13 mouse cellular contexts compared by ENCODE assay signal in genomic region chr16:26314815-26315214, GRCm38 (mm10). TPM values are rescaled to one million over a fixed set of nuclear protein-coding genes. Genes with fewer than 3 reads are reported as not detected.
DNase-seq lines count a peak whose midpoint lies in the region; ATAC-seq lines count a peak whose summit lies in the region.
"Had no signal": no experiment of that assay in that cellular context is flagged by ENCODE, and none has a peak within 500 bp of the region (broad histone marks: within the 10 kb centered on the region; RNA-seq: fewer than 3 reads in every experiment).

No protein-coding gene starts in this region.

- H3K4me1 ChIP-seq in neural tube, embryonic 11.5 days (ENCODE audit: control insufficient read depth, insufficient read depth, low read length): no peaks in the 10 kb centered on the region
- H3K4me1 ChIP-seq in neural tube, embryonic 15.5 days: no peaks in the 10 kb centered on the region
- H3K4me1 ChIP-seq: intestine, embryonic 15.5 days had no signal

- H3K36me3 ChIP-seq in neural tube, embryonic 11.5 days (ENCODE audit: control insufficient read depth, insufficient read depth, low read length): no peaks in the 10 kb centered on the region
- H3K36me3 ChIP-seq in neural tube, embryonic 15.5 days: no peaks in the 10 kb centered on the region
- H3K36me3 ChIP-seq: intestine, embryonic 15.5 days had no signal

- H3K9me3 ChIP-seq in neural tube, embryonic 11.5 days (ENCODE audit: control insufficient read depth, low read length): no peaks in the 10 kb centered on the region
- no peaks in the 10 kb centered on the region for H3K9me3 ChIP-seq in neural tube, embryonic 15.5 days (replicated peaks)
- H3K9me3 ChIP-seq: intestine, embryonic 15.5 days had no signal

- no peaks in the 10 kb centered on the region for H3K27me3 ChIP-seq in neural tube, embryonic 11.5 days (ENCODE audit: control insufficient read depth, insufficient read depth, low read length)
- H3K27me3 ChIP-seq in neural tube, embryonic 15.5 days (replicated peaks): no peaks in the 10 kb centered on the region
- H3K27me3 ChIP-seq: intestine, embryonic 15.5 days had no signal

- H3K27ac ChIP-seq in neural tube, embryonic 11.5 days (ENCODE audit: low read depth, low read length): no peak overlapping the region
- H3K27ac ChIP-seq in neural tube, embryonic 15.5 days (replicated peaks): no peak overlapping the region
- H3K27ac ChIP-seq: intestine, embryonic 15.5 days had no signal

- DNase-seq in frontal cortex, postnatal 25 days (ENCODE audit: low spot score in 2 of 2): no peak
- peak; percentile 19 for DNase-seq in neural tube, embryonic 11.5 days (ENCODE audit: low spot score)
- DNase-seq in left cerebral cortex, adult 8-10 months (ENCODE audit: low spot score in 2 of 2): peak; percentile 3 to 12
- no peak for DNase-seq in thymus, adult 18-20 months
- no peak for DNase-seq in kidney, adult 9 months
- DNase-seq: cerebellum, adult 9-10 months; retina, postnatal 1 day had no signal

- no peak overlapping the region for H3K4me3 ChIP-seq in neural tube, embryonic 11.5 days (ENCODE audit: low read depth, low read length)
- no peak overlapping the region for H3K4me3 ChIP-seq in neural tube, embryonic 15.5 days (replicated peaks)
- H3K4me3 ChIP-seq: intestine, embryonic 15.5 days had no signal

- ATAC-seq in frontal cortex, adult (ENCODE audit: low TSS enrichment): peak; percentile 38; the same call in 1 of the 2 replicates
- ATAC-seq in neural tube, embryonic 11.5 days (ENCODE audit: insufficient read depth, low FRiP score, low TSS enrichment): no peak
- ATAC-seq in neural tube, embryonic 15.5 days (ENCODE audit: low FRiP score): no peak
- no peak for ATAC-seq in granulocyte monocyte progenitor cell, adult 5-6 weeks (replicated peaks; ENCODE audit: poor library complexity, severe bottlenecking)
- ATAC-seq: activated CD4-positive, CD25-positive, alpha-beta regulatory T cell, adult 4 months; intestine, embryonic 15.5 days; lung, postnatal 0 days had no signal

- 83% methylated on average over 13 of the region's 13 CpGs for WGBS in neural tube, embryonic 11.5 days
- WGBS in neural tube, embryonic 15.5 days: 73% methylated on average over 13 of the region's 13 CpGs

- H3K4me2 ChIP-seq in neural tube, embryonic 11.5 days (ENCODE audit: low read depth): no peak overlapping the region
- H3K4me2 ChIP-seq in neural tube, embryonic 15.5 days: no peak overlapping the region; the same call in 1 of the 2 replicates
- H3K4me2 ChIP-seq: intestine, embryonic 15.5 days had no signal

- no peak overlapping the region for H3K9ac ChIP-seq in neural tube, embryonic 11.5 days (ENCODE audit: low read length)
- H3K9ac ChIP-seq in neural tube, embryonic 15.5 days (replicated peaks): no peak overlapping the region
- H3K9ac ChIP-seq: intestine, embryonic 15.5 days had no signal

RNA-seq across cellular contexts. Expression of gene Cldn1, which starts 56.8 kb away (rescaled TPM):
- 2.7 and 4.8 TPM in 2 replicates for polyA plus RNA-seq in neural tube, embryonic 11.5 days (2014; fragmentation: Nextera tagmentation; extraction: Ambion mirVana)
- 4.4 and 5.8 TPM in 2 replicates for polyA plus RNA-seq in neural tube, embryonic 15.5 days (2015; fragmentation: Nextera tagmentation; extraction: Ambion mirVana)
- 1 to 10 TPM; 1.2 to 2.7 (median 2.1) TPM for total RNA-seq in left cerebral cortex, adult 8-10 months (2022)
- total RNA-seq in granulocyte monocyte progenitor cell, adult 5-6 weeks (2014; fragmentation: Nextera tagmentation): not detected in 2 replicates
- total RNA-seq in granulocyte monocyte progenitor cell, adult 5-6 weeks (2017): 0.62 TPM in 1 of 2 replicates, not detected in the other
- polyA plus RNA-seq: activated CD4-positive, CD25-positive, alpha-beta regulatory T cell, adult 4 months had no signal

Comparison
In these comparisons a context has a peak if more than half of its experiments do, and no peak if none do; other contexts are left out.
1. DNase-seq: peak in neural tube, embryonic 11.5 days (single experiment) and left cerebral cortex, adult 8-10 months (2 of 2); none in frontal cortex, postnatal 25 days (0 of 2), thymus, adult 18-20 months (0 of 2) and kidney, adult 9 months (single experiment).